Mouse (Mus musculus): Measurements from ENCODE around the gene Lrrc46.
A peak's percentile ranks its signal among the peaks of the same experiment; 100 is the strongest.

DNA sequence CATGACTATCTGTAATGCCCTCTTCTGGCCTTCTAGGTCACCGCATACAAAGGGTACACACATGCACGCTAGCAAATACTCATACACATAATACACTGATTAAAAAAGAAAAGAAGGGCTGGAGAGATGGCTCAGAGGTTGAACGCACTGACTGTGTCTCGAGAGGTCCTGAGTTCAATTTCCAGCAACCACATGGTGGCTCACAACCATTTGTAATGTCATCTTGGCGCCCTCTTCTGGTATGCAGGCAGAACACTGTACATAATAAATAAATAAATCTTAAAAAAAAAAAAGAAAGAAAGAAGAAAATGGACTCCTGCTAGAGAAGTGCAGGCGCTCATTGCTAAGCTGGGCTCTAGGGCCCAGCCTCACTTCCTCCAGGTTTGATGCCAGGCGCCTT lies 4.7 kb upstream of the Lrrc46 start:
- TF ChIP-seq POLR2A (IDR thresholded peaks at IDR 0.05; ENCODE audit: low read depth, low read length), result no peak
- peak; percentile 52; the same call in 1 of the 2 replicates for TF ChIP-seq CTCF (IDR thresholded peaks at IDR 0.05; ENCODE audit: extremely low read depth, insufficient read length, insufficient replicate concordance, low read depth, low read length)

All from small intestine, adult 2 months (tissue).